Mouse (Mus musculus): ENCODE measurements around the gene Atp6v0e2.
"Not testable (repeated sequence)": the region's sequence is repeated elsewhere in the genome, so short reads cannot be mapped to it uniquely, and the experiment has no call there.

Atp6v0e2 gene

DNA sequence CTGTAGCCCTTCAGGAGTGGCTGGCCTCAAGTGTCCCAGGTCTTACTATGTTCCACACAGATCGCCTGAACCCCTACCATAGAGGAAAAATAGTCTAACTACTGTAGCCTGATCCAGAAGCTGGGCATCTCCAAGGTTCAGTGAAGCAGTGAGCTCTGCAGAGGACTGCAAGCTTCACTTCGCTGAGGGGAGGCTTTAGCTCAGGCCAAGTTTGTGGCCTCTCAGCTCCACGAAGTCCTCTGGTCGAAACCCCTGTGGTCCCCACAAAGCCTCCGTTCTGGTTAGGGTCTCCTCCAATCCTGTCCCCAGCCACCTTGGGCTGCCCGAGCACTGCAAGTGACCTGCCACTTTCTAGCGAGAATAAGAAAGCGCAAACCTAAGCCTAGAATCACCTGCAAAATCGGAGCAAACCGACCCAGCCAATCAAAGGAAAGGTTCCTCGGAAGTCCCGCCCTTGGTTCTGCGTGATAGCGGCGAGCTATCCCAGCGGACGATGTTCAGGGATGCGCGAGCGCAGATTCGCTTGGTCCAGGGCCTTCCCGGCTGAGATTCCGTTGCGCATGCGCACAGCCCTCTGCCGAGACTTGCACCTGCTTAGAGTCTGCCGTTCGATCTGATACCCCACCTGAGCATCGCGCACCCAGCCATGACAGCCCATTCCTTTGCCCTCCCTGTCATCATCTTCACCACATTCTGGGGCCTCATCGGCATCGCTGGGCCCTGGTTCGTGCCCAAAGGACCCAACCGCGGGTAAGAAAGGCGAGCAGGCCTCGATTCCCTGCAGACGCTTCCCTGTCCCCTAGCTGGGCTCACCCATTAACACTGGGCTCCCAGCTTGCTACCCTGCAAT lies at the start of gene Atp6v0e2:
Atp6v0e2 (plus strand) TSS at position 511 of the 850 bp plus-strand sequence.
- DNase-seq = peak; percentile 94

DNA sequence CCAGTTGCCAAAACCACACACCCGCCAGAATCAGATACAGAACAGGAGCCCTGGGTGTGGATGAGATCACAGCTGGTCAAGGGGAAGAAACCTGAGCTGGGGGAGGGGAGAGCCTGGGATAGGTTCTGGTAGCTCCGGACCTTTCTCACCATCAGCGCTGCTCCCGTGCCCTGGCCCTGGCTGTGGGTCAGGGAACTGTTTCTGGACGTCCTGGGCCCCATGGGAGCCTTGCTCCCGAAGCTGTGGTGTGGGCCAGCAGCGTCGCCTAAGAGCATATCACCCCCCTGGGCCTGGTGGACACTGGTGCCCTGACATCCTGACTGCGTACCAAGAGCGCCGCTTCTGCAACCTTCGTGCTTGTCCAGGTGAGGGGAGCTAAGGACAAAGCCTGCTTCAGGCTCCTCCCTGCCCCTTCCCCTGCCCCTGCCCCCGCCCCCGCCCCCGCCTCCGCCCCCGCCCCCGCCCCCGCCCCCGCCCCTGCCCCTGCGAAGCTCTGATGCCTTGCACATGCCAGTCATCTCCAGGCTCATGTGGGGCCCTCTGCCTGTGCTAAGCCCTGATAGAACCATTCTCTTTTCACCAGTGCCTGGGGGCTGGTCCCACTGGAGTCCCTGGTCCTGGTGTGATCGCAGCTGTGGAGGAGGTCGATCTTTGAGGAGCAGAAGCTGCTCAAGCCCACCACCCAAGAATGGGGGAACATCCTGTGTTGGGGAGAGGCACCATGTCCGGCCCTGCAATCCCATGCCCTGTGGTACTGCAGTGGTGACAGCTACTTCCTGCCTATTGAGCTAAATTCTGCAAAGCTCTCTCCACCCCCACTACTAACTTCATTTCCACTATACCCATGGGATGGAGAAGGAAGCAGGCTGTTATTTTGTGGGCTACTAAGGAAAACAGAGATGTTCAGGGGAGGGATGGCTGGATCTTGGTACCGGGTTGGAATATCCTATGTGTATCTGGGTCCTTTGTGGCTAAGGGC lies 49.4 kb upstream of the Atp6v0e2 start:
- DNase-seq = no peak

DNA sequence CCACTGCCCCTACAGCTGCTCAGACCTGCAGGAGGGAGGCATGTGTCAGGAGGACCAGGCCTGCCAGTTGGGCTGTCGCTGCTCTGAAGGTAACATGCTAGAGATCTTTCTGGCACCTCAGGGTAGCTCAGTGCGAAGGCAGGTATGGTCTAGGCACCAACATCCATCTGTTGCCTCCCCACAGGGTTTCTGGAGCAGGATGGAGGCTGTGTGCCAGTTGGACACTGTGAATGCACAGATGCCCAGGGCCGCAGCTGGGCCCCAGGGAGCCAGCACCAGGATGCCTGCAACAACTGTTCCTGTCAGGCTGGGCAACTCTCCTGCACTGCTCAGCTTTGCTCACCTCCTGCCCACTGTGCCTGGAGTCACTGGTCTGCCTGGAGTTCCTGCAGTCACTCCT lies 47.7 kb upstream of the Atp6v0e2 start:
- DNase-seq = peak; percentile 31

DNA sequence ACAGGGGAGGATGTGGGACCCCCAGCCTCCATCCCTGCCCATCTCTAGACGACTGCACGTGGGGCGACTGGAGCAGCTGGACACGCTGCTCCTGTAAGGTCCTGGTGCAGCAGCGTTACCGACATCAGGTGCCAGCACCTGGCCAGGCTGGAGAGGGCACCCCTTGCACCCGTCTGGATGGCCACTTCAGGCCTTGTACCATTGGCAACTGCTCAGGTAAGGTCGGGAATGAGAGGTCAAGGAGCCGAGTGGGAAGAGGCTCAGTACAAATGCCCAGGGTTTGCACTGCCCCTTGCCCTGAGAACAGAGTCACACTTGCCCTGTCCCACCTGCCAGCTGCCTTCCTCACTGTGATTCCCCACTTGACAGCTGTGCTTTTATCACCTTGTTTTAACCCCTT lies 46.1 kb upstream of the Atp6v0e2 start:
- DNase-seq = no peak

DNA sequence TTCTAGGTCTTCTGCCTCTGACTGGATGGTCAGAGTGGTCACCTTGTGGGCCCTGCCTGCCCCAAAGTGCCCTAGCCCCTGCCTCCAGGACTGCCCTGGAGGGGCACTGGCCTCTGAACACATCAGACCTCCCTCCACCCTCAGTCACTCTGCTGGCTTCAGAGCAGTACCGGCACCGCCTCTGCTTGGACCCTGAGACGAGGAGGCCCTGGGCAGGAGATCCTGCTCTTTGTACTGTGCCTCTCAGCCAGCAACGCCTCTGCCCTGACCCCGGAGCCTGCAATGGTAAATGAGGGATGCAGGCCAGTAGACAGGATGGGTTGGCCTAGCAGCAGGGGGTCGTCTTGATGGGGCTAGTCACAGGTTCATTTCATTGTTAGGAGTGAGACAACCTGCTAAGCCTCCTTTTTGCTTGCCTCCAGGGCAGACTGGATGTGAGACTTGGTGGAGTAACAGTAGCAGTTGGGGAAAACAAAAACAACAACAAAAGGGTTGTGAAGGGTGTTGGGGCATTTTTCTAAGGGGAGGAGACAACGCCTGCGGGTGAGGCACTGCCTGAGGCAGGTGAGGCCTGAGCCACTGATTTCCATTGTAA lies 44.2 kb upstream of the Atp6v0e2 start:
- DNase-seq = no peak

DNA sequence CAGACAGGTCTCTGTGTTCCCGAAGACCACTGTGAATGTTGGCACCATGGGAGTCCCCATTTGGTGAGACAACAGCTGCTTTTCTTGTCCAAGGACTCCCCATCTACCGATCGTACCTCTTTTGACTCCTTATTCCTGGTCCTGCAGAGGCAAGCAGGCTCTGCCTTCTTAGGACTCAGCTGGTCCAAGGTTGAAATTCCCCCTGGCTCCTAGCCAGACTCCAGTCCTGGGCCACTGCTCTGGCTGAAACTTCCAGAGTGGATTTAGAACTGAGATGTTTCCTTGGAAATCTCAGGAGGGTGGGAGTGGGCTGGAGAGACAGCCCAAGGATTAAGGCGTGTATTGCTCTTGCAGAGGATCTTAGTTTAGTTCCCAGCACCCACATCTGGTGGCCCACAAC lies 39.9 kb upstream of the Atp6v0e2 start:
- DNase-seq = no peak

DNA sequence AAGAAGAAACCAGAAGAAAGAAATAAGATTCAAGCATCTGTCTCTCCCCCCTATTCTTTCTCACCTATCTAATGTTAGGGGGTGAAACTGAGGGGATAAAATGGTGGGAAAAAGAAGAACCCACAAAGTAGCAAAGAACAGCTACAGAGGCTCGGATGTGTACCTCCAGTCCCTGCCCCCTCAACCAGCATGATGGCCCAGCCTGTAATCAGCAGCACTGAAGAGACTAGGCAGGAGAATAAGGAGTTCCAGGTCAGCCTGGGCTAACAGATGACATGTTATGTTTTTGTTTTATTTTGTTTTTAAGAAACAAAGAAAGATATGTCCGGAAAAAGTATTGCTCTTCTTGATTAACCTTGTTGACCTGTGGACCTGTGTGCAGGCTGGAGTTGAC lies 33.6 kb upstream of the Atp6v0e2 start:
- DNase-seq = no peak

DNA sequence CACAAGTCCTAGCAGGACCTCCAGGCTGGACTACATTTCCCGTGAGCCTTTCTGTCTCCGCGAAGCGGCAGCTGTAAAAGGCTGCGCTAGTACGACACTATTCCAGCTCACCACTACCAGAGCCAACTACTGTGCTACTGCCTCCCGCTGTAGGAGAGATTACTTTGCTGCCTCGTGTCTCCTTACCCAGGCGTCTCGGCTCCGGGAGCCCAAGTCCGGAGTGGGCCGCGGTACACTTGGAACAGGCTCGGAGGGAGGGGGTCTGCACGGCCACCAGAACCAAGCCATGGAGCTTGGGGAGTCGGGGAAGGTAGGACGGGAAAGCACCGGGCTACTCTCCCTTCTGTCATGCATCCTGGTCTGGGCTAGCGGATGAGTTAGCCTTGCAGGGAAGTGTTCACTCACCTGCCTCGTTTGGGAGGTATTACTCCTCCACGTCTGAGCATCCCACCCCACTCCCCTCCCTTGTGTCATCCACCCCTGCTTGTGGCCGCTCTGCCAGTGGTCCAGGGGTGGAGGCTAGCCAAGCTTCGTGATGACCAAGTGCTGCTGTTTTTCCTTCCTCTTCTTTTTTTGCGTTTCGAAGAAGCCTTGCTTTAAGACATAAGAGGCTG lies 33.1 kb upstream of the Atp6v0e2 start:
- peak; percentile 68 for DNase-seq

DNA sequence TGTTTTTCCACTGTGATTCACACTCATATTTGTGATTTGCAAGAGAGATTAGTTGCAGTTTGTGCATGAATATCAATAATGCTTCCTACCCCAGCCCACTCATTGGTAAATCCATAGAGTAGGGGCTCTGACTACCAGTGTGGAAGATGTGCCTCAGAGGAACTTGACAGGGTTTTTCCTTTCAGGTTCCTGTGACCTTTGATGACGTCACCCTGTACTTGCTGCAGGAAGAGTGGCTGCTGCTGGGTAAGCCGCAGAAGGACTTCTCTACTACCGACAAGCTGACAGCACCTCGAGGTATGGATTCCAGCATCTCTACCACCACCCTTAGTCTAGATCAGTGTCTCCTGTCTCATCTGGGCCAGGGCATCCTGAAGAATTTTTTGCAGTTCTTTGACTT lies 29.3 kb upstream of the Atp6v0e2 start:
- DNase-seq = no peak

DNA sequence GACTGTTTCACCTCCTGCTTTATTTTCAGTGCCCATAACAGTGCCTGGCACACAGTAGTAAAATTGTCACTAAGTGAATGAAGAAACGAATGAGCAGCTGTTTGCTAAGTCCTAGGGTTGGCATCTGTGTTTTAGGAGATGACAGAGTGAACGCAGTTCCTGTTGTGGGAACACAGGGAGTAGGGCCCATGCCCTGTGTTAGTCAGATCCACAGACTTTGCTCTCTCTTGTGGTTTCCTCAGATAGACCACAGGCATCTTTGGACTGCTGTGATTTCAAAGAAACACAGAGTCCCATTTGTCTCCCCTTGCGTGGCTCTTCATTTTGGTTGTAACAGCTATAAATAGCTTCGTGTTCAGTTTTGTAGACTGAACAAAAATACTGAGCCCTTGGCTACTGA lies 27.0 kb upstream of the Atp6v0e2 start:
- DNase-seq = no peak

DNA sequence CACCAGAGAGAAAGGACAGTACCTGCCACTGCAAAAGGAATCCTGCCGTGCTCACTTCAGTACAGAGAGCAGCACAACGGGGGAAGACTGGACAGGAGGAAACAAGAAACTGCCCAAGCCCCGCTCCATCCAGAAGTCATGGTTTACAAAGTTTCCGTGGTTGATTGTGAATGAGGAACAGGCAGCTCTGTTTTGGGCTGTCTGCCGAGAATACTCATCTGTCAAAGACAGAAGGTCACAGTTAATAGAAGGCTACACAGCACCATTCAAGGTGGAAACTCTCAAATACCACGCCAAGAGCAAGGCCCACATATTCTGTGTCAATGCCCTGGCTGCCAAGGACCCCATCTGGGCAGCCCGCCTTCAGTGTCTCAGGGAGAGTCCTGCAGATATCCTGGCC lies 25.6 kb upstream of the Atp6v0e2 start:
- no peak for DNase-seq

DNA sequence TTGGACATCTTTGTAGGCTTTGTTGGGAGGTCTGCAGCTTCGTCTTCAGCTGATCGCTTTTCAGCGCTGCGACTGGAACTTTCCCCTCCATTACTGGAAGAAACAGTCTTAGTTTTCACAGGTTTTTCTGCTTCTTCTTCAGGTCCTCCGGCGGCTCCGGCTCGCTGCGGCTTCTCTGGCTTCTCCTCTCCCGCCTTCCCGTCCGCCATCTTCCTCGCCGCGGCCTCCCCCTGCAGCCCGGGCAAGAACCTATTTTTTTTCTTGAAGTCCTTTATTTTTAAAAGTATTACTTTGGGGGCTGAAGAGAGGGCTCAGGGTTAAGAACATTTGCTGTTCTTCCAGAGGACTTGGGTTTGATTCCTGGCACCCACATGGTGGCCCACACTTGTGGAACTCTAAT lies 12.5 kb upstream of the Atp6v0e2 start:
- not testable (repeated sequence) for DNase-seq

DNA sequence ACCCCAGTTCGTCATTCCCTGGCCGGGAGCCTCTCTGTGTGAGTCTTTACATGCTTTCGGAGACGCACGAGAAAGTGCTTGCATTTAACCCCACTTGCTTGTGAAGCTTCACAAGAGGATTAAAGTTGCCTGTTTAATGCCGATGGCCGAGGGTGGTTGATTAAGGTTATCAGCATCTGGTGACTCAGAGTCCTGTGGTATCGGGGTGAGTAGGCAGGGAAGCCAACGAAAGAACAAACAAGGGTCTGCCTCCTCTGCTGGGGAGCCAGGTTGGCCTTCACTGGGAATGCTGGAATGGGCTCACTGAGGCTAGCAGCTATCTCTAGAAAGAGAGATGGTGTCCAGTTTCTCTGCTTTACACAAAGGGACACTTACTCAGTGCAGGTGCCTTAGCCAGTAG lies 9.5 kb upstream of the Atp6v0e2 start:
- no peak for DNase-seq

DNA sequence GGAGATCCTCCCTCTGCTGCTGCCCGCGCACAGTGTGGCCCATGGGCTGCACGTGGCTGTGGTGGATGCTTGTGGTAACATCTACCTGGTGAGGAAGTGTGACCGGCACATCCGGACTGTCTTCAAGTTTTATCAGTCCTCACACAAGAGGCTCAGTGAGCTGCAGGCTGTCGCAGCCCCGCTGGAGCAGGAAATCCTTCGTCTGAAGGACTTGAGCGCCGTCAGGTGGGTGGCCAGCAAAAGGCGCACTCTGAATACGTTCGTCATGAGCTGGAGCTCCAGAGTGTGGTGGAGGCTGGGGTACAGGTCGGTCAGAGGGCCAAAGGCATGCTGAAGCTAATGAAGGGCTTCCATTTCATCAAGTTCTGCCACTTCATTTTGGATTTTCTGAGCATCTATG lies 8.2 kb upstream of the Atp6v0e2 start:
- DNase-seq = no peak

DNA sequence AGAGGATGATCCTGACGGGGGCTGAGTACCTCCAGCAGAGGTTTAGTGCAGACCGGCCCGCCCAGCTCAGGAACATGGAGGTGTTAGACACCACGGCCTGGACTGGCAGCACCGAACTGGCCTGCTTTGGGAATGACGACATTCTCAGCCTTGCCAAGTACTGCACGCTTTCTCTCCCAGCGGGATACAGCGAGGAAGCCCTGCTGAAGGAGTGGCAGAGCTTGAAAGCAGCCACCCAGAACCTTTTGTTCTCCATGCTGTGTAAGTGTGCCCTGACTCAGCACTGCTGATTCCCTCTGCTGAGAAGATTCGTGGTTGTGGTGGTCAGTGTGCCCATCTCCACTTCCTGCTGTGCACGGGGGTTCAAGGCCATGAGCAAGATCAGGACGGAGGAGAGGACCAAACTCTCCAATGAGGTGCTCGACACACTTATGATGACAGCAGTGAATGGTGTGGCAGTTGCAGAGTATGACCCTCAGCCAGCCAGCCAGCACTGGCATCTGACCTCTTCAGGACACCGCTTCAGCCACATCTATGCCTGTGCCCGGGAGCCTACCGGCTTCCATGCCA lies 7.5 kb upstream of the Atp6v0e2 start:
- no peak for DNase-seq

DNA sequence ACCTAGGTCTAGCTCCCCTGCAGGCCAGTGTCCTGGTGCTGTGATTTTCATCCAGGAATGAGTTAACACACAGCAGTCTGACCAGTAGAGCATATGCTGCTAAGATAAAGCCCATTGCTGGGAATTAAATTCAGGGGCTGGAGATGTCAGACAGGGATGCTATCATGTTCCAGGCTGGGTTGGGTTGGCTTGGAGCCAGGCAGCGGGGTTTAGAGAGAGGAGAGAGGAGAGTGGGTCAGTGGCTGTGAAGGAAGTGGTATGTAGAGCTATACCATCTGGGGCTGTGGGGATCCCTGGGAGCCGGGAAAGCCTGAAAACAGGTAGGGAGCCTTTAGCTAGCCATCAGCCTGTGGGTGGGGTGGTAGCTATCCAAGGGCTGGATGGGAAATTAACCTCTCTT lies 6.6 kb upstream of the Atp6v0e2 start:
- DNase-seq = no peak

DNA sequence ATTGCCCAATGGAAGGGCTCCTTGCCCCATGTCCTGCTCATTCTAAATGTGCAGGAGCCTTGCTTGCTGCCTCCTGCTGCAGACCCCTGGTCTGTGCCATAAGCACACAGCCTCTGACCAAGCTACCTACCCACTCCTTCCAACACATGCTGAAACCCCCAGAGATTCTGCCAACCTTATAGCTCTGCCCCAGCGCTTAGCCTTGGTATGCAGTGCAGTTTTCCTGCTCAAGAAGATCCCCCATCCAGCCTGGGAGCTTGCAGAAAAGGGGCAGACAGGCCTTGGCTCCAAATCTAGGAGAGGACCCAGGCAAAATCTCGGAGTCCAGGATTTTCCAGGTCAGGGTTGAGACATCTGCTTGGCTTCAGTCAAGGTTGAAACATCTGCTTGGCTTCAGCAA lies 3.9 kb upstream of the Atp6v0e2 start:
- no peak for DNase-seq

DNA sequence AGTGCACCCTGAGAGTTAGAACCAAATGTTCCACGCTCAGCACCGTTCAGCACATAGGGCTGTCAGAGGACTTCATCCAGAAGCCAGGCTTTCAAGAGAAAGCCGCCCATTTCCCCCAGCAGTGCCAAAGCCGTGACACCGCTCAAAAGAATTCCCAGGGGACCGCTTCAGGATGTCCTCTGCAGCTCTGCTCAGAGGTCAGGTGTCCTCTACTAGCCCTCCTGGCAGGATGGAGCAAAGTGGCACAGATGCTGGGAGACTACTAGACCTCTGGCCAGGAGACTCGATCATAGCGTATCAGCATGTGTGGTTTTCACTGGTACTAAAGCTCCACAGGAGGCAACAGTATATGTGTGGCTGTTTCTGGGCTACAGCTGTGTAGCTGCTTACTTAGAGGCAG lies 2.5 kb upstream of the Atp6v0e2 start:
- no peak for DNase-seq

DNA sequence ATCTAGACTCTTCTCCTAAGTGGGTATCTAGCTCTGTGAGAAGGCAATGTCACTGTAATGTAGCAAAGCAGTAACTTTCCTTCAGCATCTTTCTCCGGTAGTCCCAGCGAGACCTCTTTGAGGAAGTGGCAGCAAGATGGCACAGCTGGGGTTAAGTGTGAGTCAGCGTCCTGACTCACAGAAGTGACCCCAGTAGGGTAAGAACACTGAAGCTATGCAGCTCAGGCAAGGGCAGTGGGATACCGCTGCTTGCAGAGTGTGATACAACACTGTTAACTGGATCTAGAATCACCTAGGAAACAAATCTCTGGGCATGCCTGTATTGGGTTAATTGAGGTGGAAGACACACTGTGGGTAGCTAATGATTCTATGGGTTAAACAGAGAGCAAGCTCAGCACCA lies 1.3 kb upstream of the Atp6v0e2 start:
- DNase-seq = no peak

DNA sequence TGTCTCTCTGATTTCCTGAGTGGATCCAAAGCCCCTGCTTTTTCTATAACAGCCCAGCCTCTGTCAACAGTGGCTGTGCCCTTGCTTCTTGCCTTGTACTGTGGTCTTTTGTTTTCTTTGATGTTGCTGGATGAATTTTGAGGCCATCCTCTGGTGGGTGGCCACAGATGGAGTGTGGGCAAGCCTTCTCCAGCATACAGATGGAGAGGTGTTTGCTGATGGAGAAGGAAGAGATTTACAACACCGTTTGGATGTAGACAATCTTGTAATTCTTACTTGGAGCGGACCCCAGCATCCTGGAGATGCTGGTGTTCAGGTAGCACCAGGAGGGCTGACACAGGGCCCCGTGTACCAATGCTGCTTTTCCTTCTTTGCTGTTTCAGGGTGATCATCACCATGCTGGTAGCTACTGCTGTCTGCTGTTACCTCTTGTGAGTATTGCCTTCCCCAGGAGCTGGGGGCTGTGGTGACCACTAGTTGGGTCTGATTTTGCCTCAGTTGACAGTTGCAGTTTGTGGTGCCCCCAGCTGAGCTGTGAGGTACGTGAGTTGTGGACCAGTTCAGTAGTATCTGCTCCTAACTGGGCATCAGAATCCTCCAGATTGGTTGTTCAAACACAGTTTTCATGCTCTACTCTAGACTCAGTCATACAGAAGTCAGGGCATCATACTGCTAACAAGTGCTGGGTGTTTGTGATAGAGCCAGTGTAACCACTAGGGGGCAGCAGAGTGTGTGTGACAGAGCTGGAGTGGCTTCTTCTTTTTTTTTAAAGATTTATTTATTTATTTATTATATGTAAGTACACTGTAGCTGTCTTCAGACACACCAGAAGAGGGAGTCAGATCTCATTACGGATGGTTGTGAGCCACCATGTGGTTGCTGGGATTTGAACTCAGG lies 1.7 kb downstream of the Atp6v0e2 start:
- peak; percentile 78 for DNase-seq

DNA sequence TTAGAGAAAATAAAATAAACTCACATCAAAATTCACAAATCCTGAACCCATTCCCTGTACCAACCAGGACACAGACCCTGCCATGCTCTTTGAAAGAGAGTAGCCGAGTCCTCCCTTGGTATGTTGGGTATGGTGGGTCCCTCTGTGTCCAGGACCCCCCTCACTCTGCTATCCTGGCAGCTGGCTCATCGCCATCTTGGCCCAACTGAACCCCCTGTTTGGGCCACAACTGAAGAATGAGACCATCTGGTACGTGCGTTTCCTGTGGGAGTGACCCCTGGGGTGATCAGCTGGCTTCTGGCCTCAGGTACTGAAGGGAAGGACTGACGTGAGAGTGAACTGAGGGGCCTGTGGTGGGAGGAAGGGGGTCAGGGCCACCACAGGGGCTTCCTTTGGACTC lies 2.4 kb downstream of the Atp6v0e2 start:
- DNase-seq = peak; percentile 37

DNA sequence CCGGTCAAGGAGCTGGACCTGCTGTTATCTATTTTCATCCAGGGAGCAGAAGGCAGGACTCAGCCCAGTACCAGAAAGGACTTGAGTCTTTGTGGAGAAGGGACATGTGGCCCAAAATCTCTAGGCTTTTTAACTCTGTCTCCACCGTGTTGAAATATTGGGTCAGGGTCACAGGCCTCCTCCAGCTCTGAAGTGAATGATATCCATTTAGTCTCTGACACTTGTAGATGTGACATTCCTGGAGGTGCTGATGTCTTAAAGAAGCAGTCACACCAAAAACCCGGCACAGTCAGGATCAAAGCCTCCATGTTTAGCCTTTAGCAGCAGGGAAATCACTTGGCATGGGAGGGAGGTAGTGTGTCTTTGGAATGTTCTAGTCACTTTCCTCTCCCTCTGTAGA lies 3.3 kb downstream of the Atp6v0e2 start:
- DNase-seq = no peak
